Mouse (Mus musculus) gastrocnemius, postnatal 25 days (tissue): ENCODE results near the gene Mark1. TPM values are rescaled to one million over a fixed set of nuclear protein-coding genes. Genes with fewer than 3 reads are reported as not detected.
A peak's percentile ranks its signal among the peaks of the same experiment; 100 is the strongest.

Experiments used
- DNase-seq: peaks from one replicate; pipeline ENCODE4 v3.0.0; 2022
- total RNA-seq, 2 experiments: library from RNA; stranded (reverse); gene quantifications; 1 replicate in 1 of 2; 2 replicates in 1 of 2; pipeline ENCODE4 v1.2.3; 2021

The Mark1 gene
- total RNA-seq, 2 experiments from 2014 or later: 3.2 to 3.7 TPM

GRCm38 (mm10) chr1:184891998-184892397, 107.4 kb downstream of the Mark1 start:
- no peak for DNase-seq

GRCm38 (mm10) chr1:184889454-184889853, 109.9 kb downstream of the Mark1 start:
- DNase-seq: no peak

- no peak for DNase-seq
These were observed 113.2 kb downstream of the Mark1 start for GRCm38 (mm10) chr1:184886160-184886559.

GRCm38 (mm10) chr1:184882281-184883268, 116.8 kb downstream of the Mark1 start, which contains the start of gene C130074G19Rik:
TSS of gene C130074G19Rik (minus strand) at chr1:184883218.
- peak; percentile 61 for DNase-seq

- no peak for DNase-seq
These were observed 117.5 kb downstream of the Mark1 start for GRCm38 (mm10) chr1:184881861-184882260.

GRCm38 (mm10) chr1:184881211-184881610, 118.2 kb downstream of the Mark1 start:
- no peak for DNase-seq

- DNase-seq: no peak
These were observed 120.5 kb downstream of the Mark1 start for GRCm38 (mm10) chr1:184878860-184879259.

GRCm38 (mm10) chr1:184877306-184877705, 122.1 kb downstream of the Mark1 start:
- DNase-seq: no peak

GRCm38 (mm10) chr1:184873910-184874309, 125.5 kb downstream of the Mark1 start:
- no peak for DNase-seq

- no peak for DNase-seq
These were observed 127.1 kb downstream of the Mark1 start for GRCm38 (mm10) chr1:184872069-184872819.

GRCm38 (mm10) chr1:184871506-184871905, 127.9 kb downstream of the Mark1 start:
- no peak for DNase-seq

GRCm38 (mm10) chr1:184870646-184871385, 128.6 kb downstream of the Mark1 start:
- DNase-seq: no peak

GRCm38 (mm10) chr1:184869939-184870565, 129.3 kb downstream of the Mark1 start:
- no peak for DNase-seq

- DNase-seq: no peak
These were observed 131.7 kb downstream of the Mark1 start for GRCm38 (mm10) chr1:184867640-184868120.

- DNase-seq: peak; percentile 36
These were observed 135.0 kb downstream of the Mark1 start for GRCm38 (mm10) chr1:184864381-184864801.

GRCm38 (mm10) chr1:184862636-184863035, 136.7 kb downstream of the Mark1 start:
- DNase-seq: no peak

GRCm38 (mm10) chr1:184861551-184861950, 137.8 kb downstream of the Mark1 start:
- DNase-seq: no peak

- DNase-seq: no peak
These were observed 139.1 kb downstream of the Mark1 start for GRCm38 (mm10) chr1:184860276-184860675.

GRCm38 (mm10) chr1:184858253-184858652, 141.1 kb downstream of the Mark1 start:
- DNase-seq: no peak

GRCm38 (mm10) chr1:184857216-184857615, 142.2 kb downstream of the Mark1 start:
- DNase-seq: no peak

- DNase-seq: no peak
These were observed 145.4 kb downstream of the Mark1 start for GRCm38 (mm10) chr1:184853922-184854321.
